Mouse (Mus musculus) lung, postnatal 36 days (tissue): ENCODE results near the gene Tmem159.
A peak's percentile ranks its signal among the peaks of the same experiment; 100 is the strongest.

Experiments
- DNase-seq: peaks from one replicate; pipeline ENCODE4 v3.0.0; 2022; ENCODE audit warnings: mixed read lengths

Tmem159 gene

DNA sequence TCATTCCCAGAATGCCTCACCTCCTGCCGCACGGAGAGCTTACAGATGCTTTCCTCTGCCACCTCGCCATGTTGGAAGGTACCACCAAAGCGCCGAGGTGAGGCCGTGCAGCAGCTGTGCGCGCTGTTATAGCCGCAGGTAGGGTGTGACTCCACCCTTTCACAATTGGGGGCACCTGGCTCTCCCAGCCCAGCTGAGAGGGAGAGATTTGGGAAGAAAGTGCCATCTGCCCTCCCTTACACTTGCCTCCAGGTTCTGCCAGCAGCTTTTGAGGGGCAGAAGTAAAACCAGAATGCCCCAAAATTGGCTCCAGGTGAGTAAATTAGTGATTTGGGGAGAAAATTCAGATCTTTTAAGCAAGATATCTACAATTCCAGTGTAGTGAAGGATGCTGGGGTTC is 43.0 kb downstream of the Tmem159 start, which contains the start of gene Zp2:
TSS of gene Zp2 (minus strand) at position 101 of the 400 bp plus-strand sequence.
- no peak for DNase-seq

GRCm38 (mm10) chr7:120150257-120150656 is 48.1 kb downstream of the Tmem159 start:
- peak; percentile 25 for DNase-seq

GRCm38 (mm10) chr7:120150898-120151297 is 48.7 kb downstream of the Tmem159 start:
- DNase-seq = no peak

- DNase-seq = no peak
Measured at GRCm38 (mm10) chr7:120156841-120157409, 54.8 kb downstream of the Tmem159 start.

GRCm38 (mm10) chr7:120157575-120158061 is 55.5 kb downstream of the Tmem159 start:
- no peak for DNase-seq

GRCm38 (mm10) chr7:120158121-120158613 is 56.0 kb downstream of the Tmem159 start:
- DNase-seq = peak; percentile 15

- no peak for DNase-seq
Measured at GRCm38 (mm10) chr7:120163581-120164251, 61.6 kb downstream of the Tmem159 start.
